Mouse (Mus musculus) right cerebral cortex, postnatal 10 days (tissue): ENCODE results near the gene Sapcd1.

Source experiments
- DNase-seq, 2 experiments: peaks; one replicate each; pipeline ENCODE4 v3.0.0; 2021; ENCODE audit warnings: low spot score in 2 of 2

The Sapcd1 gene

GRCm38 (mm10) chr17:35027277-35028068 is at the start of gene Sapcd1:
Sapcd1 (minus strand) TSS chr17:35028016.
- DNase-seq: peak; percentile 78 to 80

GRCm38 (mm10) chr17:35077285-35077684 is 49.5 kb upstream of the Sapcd1 start:
- DNase-seq: peak in 1 of 2 experiments; percentile 25

GRCm38 (mm10) chr17:35076507-35077176 is 48.8 kb upstream of the Sapcd1 start, which contains the start of gene Ly6g6e:
Ly6g6e (plus strand) TSS chr17:35076902.
- no peak for DNase-seq

- no peak for DNase-seq
Observed at GRCm38 (mm10) chr17:35074097-35074496, 46.3 kb upstream of the Sapcd1 start.

GRCm38 (mm10) chr17:35071454-35071853 is 43.6 kb upstream of the Sapcd1 start:
- no peak for DNase-seq

GRCm38 (mm10) chr17:35070556-35071229 is 42.9 kb upstream of the Sapcd1 start:
- no peak for DNase-seq

GRCm38 (mm10) chr17:35068213-35068914 is 40.5 kb upstream of the Sapcd1 start:
- no peak for DNase-seq

- no peak for DNase-seq
Observed at GRCm38 (mm10) chr17:35066084-35066483, 38.3 kb upstream of the Sapcd1 start, which contains the start of gene Mpig6b. Mpig6b (minus strand) TSS chr17:35066184.

- no peak for DNase-seq
Observed at GRCm38 (mm10) chr17:35064951-35065947, 37.4 kb upstream of the Sapcd1 start, which contains the start of gene Ly6g6c. Ly6g6c (plus strand) TSS chr17:35065388.

- DNase-seq: no peak
Observed at GRCm38 (mm10) chr17:35064378-35064877, 36.6 kb upstream of the Sapcd1 start.

- DNase-seq: no peak
Observed at GRCm38 (mm10) chr17:35063466-35063865, 35.6 kb upstream of the Sapcd1 start.

- no peak for DNase-seq
Observed at GRCm38 (mm10) chr17:35061299-35061698, 33.5 kb upstream of the Sapcd1 start.

- DNase-seq: no peak
Observed at GRCm38 (mm10) chr17:35060737-35061297, 33.0 kb upstream of the Sapcd1 start.

GRCm38 (mm10) chr17:35060071-35060470 is 32.3 kb upstream of the Sapcd1 start:
- DNase-seq: no peak

GRCm38 (mm10) chr17:35058911-35059892 is 31.4 kb upstream of the Sapcd1 start, which contains the start of gene Ddah2:
Ddah2 (plus strand) TSS chr17:35059035.
- DNase-seq: peak; percentile 89

GRCm38 (mm10) chr17:35058316-35058715 is 30.5 kb upstream of the Sapcd1 start:
- DNase-seq: no peak

- no peak for DNase-seq
Observed at GRCm38 (mm10) chr17:35057090-35057489, 29.3 kb upstream of the Sapcd1 start.

- no peak for DNase-seq
Observed at GRCm38 (mm10) chr17:35055691-35056495, 28.1 kb upstream of the Sapcd1 start.
